Mouse (Mus musculus) spleen, postnatal 36 days (tissue): Measurements from ENCODE around the gene Gm9958.
A peak's percentile ranks its signal among the peaks of the same experiment; 100 is the strongest.

Experiments used
- DNase-seq, 2 experiments: peaks; one replicate each; pipeline ENCODE4 v3.0.0; 2022; ENCODE audit warnings: low spot score in 2 of 2, mixed read lengths in 1 of 2

Gene Gm9958

DNA sequence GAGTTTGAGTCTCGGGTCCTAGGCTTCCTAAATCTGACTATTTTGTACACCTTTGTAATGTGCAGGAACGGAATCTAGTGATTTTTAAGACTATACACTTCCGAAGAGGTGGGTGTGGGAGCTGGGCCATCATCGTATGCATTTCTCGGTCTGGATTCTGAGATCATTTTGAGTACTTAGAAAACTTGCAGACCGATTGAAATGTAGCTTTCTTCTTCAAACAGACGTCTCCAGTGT lies at the start of gene Gm9958:
TSS of gene Gm9958 (plus strand) at position 138 of the 237 bp plus-strand sequence.
- DNase-seq = no peak

- DNase-seq = no peak
Measured at GRCm38 (mm10) chr5:90331071-90331470, 35.9 kb upstream of the Gm9958 start.

DNA sequence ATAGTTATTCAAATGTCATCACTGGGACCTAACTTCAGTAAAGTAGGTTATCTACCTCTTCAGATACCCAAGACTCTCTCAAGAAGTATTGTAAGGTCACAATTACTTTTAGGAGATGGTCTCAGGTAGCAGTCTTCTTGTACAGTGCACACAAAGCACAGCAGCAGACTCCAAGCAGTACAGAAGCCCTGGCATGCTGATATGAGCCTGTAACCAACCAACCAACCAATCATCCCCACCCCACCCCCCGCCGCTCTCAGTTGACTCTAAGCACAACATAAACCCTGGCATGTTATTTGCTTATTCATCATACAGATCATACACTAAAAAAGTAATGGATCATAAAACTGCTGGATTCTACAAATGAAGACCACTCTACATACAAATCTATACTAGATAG lies 34.5 kb upstream of the Gm9958 start:
- no peak for DNase-seq

GRCm38 (mm10) chr5:90338177-90339091 lies 28.6 kb upstream of the Gm9958 start:
- no peak for DNase-seq

DNA sequence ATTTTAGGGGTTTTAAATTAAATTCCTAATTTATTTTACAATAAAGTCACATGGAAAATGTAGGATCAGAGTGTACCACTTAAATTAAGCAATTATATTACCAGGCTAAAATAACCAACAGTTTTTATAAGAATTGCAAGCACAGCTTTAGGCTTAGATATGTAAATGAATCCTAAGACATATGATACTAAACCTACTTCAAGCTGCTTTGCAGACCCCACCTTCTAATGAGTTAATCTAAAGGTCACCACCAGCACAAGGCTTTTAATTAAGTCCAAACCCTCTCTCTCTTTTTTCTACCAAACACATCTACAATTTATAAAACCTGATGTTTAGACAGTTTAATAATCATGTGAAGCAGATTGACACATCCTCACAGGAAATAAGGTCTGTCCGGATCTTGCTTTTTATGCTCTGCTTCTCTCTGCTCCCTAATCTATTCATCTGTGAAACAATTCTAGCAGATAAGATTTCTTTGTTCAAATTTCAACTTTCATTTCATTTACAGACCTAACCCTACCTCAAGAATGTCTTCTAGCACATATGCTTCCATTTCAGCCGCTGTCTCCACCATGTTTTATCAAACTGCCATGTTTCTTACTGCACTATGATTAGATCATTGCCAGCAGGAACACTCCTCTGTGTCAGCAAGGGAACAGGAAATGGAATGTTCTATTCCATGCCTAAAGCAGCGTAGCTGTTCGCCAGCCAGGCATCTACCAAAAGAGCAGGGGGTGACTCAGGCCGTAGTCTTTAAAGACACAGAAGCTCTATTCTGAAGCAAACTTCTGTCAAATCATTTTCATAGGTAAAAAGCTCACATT lies 27.7 kb upstream of the Gm9958 start:
- DNase-seq = peak; percentile 8 to 16

DNA sequence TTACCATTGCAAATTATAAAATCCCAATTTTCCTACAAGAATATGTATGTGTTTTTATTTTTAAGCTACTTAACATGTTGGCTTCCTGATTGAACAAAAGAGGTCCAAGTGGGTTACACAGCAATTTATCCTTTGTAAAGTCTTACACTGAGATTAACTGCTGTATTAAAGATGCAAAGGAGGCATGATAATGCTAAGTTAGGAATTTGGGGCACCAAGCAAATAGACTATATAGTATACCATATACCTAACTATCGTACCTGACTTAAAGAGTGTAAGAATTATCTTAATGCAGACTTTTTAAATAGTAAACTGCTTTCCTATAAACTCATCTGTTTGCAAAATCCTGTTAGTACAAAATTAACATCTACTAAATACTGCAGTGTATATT lies 27.1 kb upstream of the Gm9958 start:
- no peak for DNase-seq

- DNase-seq = no peak
Measured at GRCm38 (mm10) chr5:90340847-90341246, 26.2 kb upstream of the Gm9958 start.

DNA sequence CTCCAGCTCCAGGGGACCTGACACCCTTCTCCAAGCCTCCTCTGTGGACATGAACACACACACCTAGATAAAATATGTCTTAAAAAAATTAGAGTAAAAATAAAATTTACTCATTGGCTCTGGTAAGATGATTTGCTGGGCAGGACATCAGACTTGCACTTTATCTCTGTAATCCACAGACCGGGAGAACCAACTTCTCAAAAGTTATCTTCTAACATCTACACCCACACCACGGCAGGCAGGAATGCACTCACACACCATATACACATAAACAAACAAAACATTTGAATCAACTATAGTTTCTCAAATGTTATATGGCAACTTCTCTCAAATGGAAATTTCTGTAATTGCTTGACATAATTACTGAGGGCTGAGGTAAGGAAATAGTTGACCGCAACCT lies 20.1 kb upstream of the Gm9958 start:
- DNase-seq = no peak

DNA sequence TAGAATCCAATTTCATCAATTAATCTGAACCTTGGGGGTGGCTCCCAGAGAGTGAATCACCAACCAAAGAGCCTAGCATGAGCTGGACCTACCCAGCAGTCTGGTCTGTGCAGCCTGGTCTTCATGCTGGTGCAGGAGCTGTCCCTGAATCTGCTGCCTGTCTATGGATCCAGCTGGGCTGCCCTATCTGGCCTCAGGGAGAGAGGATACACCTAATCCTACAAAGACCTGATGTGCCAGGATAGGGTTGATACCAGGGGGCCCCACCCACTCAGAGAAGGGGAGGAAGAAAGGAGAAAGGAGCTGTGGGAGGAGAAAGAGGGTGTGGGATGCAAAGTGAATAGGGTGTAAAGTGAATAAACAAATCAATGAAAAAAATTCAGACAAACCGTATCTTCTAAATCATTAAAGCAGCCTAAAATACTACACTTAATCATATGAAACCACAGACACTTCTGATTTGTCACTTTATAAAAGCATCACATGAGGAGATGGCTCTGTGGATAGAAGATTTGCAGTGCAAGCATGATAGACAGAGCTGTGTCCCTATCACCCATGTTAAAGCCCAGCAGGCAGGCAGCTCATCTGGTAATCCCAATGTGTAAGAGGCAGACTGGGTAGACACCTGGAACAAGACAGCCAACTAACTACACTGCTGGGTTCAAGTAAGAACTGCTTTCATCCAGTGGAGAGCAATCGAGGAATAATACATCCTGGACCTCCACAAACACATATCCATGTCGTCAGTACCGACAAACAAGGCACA lies 13.3 kb upstream of the Gm9958 start:
- DNase-seq = no peak

DNA sequence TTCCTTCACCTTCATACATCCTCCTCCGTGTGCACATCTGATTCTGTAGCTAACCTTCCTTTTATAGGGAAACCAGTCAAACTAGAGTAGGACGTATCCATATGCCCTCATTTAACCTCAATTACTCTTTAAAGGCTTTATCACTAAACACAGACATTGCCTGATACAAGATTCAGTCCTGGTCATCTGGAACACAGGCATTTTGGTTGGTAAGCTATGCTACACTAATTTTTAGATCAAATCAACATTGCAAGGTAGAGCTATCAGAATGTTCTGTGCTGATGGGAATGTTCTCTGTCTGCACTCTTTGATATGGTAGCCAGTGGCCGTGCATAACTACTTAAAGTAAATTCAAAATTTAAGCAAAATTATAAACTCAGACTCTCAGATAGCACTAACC lies 11.2 kb upstream of the Gm9958 start:
- no peak for DNase-seq

DNA sequence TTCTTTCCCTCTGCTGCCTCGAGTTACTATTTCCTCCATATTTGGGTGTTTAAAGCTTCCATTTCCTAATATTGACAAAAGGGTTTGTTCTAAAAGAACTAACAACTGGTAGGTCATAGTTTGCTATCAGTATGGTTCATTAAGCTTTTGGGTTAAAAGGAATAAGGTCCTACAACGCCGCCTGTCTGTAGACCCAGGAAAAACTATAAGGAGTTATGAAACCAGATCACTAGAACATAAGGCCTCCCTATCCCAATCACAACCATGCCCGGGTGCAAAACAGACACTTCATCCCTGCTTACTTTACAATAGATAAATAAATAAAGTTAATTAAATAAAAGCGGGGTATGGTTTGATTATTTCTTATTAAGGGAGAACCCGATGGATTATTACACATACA lies 2.5 kb upstream of the Gm9958 start:
- peak; percentile 60 to 80 for DNase-seq

DNA sequence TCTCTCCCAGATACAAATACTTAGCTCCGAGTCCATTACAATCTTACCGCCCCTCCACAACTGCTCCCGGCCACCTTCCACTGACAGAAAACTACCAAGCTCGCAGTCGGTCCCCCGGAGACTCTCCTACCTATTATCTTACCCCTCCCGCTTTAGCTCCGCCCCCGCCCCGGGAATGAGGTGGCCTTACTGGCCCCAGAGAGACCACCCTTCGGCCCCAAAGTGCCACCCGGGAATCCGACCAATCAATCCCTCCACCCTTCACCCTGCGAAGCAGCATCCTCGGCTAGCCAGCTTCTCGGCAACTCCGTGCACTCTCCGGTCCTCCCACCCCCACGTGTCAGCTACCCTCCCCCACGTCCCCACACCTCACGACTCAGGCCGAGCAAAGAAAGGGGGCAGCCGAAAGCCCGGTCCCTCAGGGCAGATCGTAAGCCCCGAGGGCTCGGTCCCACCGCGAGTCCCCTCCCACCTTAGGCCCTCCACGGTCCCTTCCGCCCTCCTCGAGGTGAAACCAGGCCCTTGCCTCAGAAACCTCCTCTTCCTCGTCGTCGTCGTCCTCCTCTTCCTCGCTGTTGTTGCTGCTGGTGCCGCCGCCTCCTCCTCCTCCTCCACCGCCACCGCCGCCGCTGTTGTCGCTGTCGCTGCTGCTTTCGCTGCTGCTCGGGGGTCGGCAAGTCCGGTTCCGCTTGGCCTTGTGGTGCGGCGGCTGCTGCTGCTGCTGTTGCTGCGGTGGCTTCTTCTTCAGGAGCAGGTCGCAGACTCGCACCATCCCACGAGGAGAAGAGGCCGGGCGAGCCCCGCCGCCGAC lies 1.7 kb upstream of the Gm9958 start:
- DNase-seq = peak; percentile 41 to 62

DNA sequence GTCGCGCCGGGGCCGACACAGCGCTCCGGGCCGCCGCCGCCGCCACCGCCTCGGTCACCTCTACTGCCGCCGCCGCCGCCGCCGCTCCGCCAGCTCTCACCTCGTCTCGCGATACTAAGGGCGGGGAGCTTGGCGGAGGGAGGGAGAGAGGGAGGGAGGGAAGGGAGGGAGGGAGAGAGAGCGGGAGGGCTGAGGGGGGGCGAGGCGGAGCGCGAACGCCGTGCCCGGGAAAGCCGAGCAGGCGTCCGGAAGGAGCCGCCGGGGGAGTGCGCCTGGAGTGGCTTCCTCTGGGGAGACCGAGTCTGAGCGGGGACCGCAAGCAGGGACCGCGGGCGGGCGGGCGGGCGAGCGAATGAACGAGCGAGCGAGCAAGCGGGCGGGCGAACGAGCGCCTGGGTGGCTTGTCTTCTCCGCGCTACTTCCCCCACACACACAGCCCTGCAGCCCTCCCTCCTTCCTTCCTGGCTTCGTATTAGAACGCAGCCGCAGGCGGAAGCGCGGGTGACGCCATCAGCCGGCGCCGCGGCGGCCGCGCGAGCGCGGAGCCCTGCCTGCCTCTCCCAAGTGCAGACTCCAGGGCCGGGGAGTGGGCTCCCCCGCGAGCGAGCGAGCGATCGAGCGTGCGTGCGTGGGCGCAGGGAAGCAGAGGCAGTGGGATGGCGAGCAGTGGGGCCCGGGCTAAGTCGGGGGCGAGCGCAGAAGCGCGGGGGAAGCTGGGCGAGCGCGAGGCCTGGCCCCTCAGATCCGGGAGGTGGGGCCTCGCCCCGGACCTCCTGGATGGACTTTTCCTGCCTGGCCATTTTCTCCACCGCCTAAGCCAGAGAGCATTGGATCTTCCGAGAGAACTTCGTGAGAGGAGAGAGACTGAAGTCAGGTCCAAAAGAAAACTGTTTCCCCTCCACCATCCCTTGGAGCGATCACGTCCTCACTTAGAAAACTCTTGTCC lies 610 bp upstream of the Gm9958 start, which contains the start of gene Ankrd17:
TSS of gene Ankrd17 (minus strand) at position 457 of the 946 bp plus-strand sequence.
- DNase-seq = peak; percentile 89 to 90

DNA sequence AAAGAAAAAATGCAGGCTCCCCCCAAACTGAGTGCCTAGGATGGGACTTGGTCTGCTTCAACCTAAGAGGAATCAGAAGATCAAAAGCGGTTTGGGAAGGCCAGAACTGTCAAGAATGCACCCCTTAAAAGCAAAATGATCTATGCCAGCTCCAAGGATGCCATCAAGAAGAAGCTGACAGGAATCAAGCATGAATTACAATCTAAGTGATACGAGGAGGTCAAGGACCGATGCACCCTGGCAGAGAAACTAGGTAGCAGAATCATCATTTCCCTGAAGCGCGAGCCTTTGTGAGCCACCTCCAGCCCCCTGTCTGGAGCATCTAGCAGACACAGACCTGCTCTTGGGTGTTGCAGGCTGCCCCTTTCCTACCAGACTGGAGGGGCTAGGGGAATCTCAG lies 3.4 kb downstream of the Gm9958 start:
- no peak for DNase-seq

- no peak for DNase-seq
Measured at GRCm38 (mm10) chr5:90373708-90374107, 6.7 kb downstream of the Gm9958 start.

DNA sequence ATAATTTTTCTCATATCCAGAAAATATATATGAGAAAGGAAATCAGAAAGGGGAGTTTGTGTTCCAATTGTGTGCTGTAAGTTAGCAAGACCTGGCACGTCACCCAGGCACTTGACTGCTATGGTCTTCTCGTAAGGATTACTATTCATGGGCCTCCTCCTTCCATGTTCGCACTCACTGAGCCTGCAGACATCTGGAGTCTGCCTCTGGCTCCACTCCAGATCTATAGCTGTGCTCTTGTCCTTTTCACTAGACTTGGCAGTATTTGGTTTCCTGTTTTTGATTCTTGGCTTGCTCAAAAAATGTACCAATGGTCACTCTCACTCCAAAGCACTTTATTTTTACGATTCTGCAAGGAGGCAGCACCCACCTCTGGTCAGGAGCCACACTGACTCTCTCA lies 14.5 kb downstream of the Gm9958 start:
- no peak for DNase-seq

- peak; percentile 7 to 22 for DNase-seq
Measured at GRCm38 (mm10) chr5:90383080-90383479, 16.1 kb downstream of the Gm9958 start.

GRCm38 (mm10) chr5:90393764-90394163 lies 26.8 kb downstream of the Gm9958 start:
- DNase-seq = no peak

- DNase-seq = no peak
Measured at GRCm38 (mm10) chr5:90394322-90394721, 27.3 kb downstream of the Gm9958 start.

GRCm38 (mm10) chr5:90396817-90397216 lies 29.8 kb downstream of the Gm9958 start:
- no peak for DNase-seq
